Mouse (Mus musculus): ENCODE data around the gene Bax. TPM values are rescaled to one million over a fixed set of nuclear protein-coding genes. Genes with fewer than 3 reads are reported as not detected.

Bax gene
- polyA plus RNA-seq, 1 experiment from 2014 or later, result 128 TPM

DNA sequence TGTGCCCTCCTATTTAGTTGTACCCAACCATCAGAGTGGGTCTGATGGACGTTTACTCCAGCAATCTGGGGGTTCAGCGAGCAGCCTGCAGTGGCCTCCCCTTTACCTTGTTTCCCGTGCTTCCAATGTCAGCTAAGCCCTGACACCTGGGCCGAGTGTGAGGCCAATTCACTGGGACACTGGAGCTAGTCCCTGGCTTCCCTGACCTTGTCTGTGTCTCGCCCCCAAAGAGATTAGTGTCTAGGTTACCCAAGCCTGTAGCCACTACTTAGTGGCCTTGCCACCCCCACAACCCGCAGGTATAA is 46.1 kb downstream of the Bax start, which contains the start of gene Lhb:
Gene Lhb, plus strand, starts transcription at position 206 of the 305 bp plus-strand sequence.
- DNase-seq (ENCODE audit: low spot score) (no peak), ATAC-seq (ENCODE audit: low FRiP score) (no peak)
- no peak within 1 kb of the TSS for H3K27ac ChIP-seq (ENCODE audit: low read depth, low read length)
- WGBS, result 59% methylated on average over 6 of the region's 6 CpGs
- H3K9ac ChIP-seq (ENCODE audit: low read depth, low read length), result no peak within 1 kb of the TSS
- H3K4me3 ChIP-seq (ENCODE audit: low read depth, low read length), result no peak within 1 kb of the TSS
- H3K4me2 ChIP-seq (replicated peaks; ENCODE audit: low read depth, low read length), result no peak within 1 kb of the TSS
- H3K27me3 ChIP-seq (ENCODE audit: control insufficient read depth, insufficient read depth, low read length), result peaks cover 44% of the 10 kb centered on the region
- no peaks in the 10 kb centered on the region for H3K9me3 ChIP-seq (ENCODE audit: control insufficient read depth, low read length)
- H3K36me3 ChIP-seq (ENCODE audit: control insufficient read depth, insufficient read depth, low read length), result peaks cover 17% of the 10 kb centered on the region
- no peaks in the 10 kb centered on the region for H3K4me1 ChIP-seq (replicated peaks; ENCODE audit: control insufficient read depth, insufficient read depth, low read length)

DNA sequence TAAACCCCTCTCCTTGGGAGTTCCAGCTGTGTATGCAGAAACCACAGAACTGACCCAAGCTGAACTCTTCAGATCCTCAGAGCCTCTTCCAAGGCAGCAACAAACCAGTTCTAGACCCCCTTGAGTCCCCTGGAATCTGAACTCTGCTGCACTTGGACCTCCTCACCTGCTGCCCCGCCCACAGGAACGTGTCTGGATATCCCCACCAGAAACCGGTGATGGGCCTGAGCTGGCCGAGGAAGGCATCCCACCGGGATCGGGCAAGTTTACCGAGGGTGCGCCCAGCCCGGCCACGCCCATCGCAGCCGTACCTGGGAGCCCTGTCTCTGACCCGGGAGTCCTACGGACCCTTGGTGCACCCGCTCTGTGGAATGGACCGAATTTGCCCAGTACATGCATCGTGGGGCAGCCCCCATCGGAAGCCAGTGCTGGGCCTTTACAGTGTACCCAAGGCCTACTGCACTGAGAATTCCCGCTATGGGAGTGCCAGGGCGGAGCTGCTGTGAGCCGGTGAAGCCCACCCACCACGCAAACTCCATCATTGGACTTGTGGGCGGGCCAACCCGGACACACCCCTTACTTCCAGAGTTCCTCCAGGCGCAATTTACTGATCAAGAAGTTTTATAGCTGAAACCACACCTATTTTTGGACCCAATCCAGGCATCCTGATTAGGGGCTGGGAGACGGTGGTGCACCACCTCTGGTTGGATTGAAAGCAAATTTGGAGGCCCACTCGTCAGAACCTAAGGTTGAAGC is 46.7 kb downstream of the Bax start:
- H3K27me3 ChIP-seq (ENCODE audit: control insufficient read depth, insufficient read depth, low read length), result peaks cover 50% of the 10 kb centered on the region
- peaks cover 17% of the 10 kb centered on the region for H3K36me3 ChIP-seq (ENCODE audit: control insufficient read depth, insufficient read depth, low read length)
- DNase-seq (ENCODE audit: low spot score), result no peak

DNA sequence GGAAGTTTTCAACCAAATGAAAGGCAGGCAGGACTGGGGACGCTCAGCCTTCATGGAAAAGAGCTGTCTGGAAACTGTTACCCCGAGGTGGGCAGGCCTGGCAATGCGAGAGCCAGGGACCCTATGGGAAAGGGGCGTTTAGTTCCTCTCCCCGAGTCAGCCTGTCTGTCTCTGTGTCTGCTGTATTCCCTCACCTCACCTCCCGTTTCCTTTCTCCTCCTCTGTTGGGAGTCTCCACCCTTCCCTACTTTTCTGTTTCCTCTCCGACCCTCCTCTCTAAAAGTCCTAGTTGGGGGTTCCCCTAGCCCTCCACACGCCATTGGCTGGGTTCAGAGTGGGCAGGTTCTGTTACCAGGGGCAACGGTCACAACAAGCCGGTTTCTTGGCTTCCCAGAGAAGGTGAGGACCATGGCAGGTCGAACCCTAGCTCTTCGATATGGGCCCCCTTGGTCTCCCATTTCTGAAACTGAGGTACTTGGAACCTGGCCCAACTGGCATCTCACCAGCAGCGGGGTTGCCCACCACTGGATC is 48.7 kb downstream of the Bax start:
- Histone ChIP-seq H3K9ac (ENCODE audit: low read depth, low read length) (no peak overlapping the region), H3K9me3 (ENCODE audit: control insufficient read depth, low read length) (no peaks in the 10 kb centered on the region), H3K4me2 (replicated peaks; ENCODE audit: low read depth, low read length) (no peak overlapping the region), H3K4me1 (replicated peaks; ENCODE audit: control insufficient read depth, insufficient read depth, low read length) (no peaks in the 10 kb centered on the region; the same call in 1 of the 2 replicates), H3K27me3 (ENCODE audit: control insufficient read depth, insufficient read depth, low read length) (peaks cover 70% of the 10 kb centered on the region), H3K4me3 (ENCODE audit: low read depth, low read length) (no peak overlapping the region), H3K27ac (ENCODE audit: low read depth, low read length) (no peak overlapping the region), H3K36me3 (ENCODE audit: control insufficient read depth, insufficient read depth, low read length) (peaks cover 4% of the 10 kb centered on the region; the same call in 1 of the 2 replicates)
- 12% methylated on average over 13 of the region's 13 CpGs for WGBS
- DNase-seq (ENCODE audit: low spot score) (no peak), ATAC-seq (ENCODE audit: low FRiP score) (no peak)

More for the DNA sequence above, 46.7 kb downstream of the Bax start:
- H3K27ac ChIP-seq (ENCODE audit: low read depth, low read length), result no peak overlapping the region
- ATAC-seq (ENCODE audit: low FRiP score), result no peak
- H3K4me3 ChIP-seq (ENCODE audit: low read depth, low read length), result no peak overlapping the region
- no peak overlapping the region for H3K9ac ChIP-seq (ENCODE audit: low read depth, low read length)
- H3K4me1 ChIP-seq (replicated peaks; ENCODE audit: control insufficient read depth, insufficient read depth, low read length), result no peaks in the 10 kb centered on the region
- no peak overlapping the region for H3K4me2 ChIP-seq (replicated peaks; ENCODE audit: low read depth, low read length)
- WGBS, result 15% methylated on average over 27 of the region's 27 CpGs
- no peaks in the 10 kb centered on the region for H3K9me3 ChIP-seq (ENCODE audit: control insufficient read depth, low read length)

DNA sequence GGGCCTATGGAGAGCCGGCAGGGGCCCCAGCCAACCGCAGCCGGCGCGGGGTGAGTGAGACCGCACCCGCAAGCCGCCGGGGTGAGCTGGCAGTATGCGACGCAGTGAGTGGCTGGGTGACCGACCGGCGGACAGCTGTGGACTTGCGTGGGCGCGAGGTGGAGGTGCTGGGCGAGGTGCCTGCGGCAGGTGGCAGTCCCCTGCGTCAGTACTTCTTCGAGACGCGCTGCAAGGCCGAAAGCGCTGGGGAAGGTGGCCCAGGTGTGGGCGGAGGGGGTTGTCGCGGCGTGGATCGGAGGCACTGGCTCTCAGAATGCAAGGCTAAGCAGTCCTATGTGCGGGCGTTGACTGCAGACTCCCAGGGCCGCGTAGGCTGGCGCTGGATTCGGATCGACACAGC is 51.1 kb downstream of the Bax start:
- Histone ChIP-seq H3K27me3 (ENCODE audit: control insufficient read depth, insufficient read depth, low read length) (peaks cover 87% of the 10 kb centered on the region), H3K4me2 (replicated peaks; ENCODE audit: low read depth, low read length) (no peak overlapping the region), H3K27ac (ENCODE audit: low read depth, low read length) (no peak overlapping the region), H3K4me3 (ENCODE audit: low read depth, low read length) (no peak overlapping the region), H3K4me1 (replicated peaks; ENCODE audit: control insufficient read depth, insufficient read depth, low read length) (no peaks in the 10 kb centered on the region; the same call in 1 of the 2 replicates), H3K9ac (ENCODE audit: low read depth, low read length) (no peak overlapping the region; the same call in 1 of the 2 replicates), H3K9me3 (ENCODE audit: control insufficient read depth, low read length) (no peaks in the 10 kb centered on the region), H3K36me3 (ENCODE audit: control insufficient read depth, insufficient read depth, low read length) (no peaks in the 10 kb centered on the region)
- DNase-seq (ENCODE audit: low spot score) (no peak), ATAC-seq (ENCODE audit: low FRiP score) (no peak)
- 11% methylated on average over 37 of the region's 37 CpGs for WGBS

DNA sequence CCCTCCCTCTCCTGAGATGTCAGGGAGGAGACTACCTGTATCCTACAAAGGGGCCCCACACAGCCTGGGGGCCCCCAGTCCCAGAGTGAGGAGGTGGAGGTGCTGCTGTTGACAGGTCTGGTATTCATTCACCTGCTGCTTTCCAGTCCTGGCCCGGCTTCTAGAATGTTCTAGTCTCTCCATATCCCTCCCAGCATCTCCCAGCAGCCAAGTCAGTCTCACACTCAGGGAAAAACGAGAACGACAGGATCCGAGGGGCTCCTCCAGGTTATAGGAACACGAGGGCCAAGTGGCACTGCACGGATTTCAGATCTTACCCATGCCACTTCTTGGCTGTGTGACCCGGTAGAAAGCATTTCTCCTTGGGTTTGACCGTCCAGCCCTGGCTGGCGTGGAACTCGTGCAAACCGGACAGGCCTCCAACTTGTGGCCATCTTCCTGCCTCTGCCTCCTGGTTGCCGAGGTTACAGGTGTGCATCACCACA is 51.9 kb downstream of the Bax start:
- Histone ChIP-seq H3K27me3 (ENCODE audit: control insufficient read depth, insufficient read depth, low read length) (peaks cover 87% of the 10 kb centered on the region), H3K27ac (ENCODE audit: low read depth, low read length) (no peak overlapping the region), H3K4me2 (replicated peaks; ENCODE audit: low read depth, low read length) (no peak overlapping the region), H3K36me3 (ENCODE audit: control insufficient read depth, insufficient read depth, low read length) (no peaks in the 10 kb centered on the region), H3K4me3 (ENCODE audit: low read depth, low read length) (no peak overlapping the region), H3K4me1 (replicated peaks; ENCODE audit: control insufficient read depth, insufficient read depth, low read length) (no peaks in the 10 kb centered on the region; the same call in 1 of the 2 replicates), H3K9me3 (ENCODE audit: control insufficient read depth, low read length) (no peaks in the 10 kb centered on the region), H3K9ac (ENCODE audit: low read depth, low read length) (no peak overlapping the region)
- ATAC-seq (ENCODE audit: low FRiP score) (no peak), DNase-seq (ENCODE audit: low spot score) (no peak)
- 42% methylated on average over 12 of the region's 12 CpGs for WGBS

DNA sequence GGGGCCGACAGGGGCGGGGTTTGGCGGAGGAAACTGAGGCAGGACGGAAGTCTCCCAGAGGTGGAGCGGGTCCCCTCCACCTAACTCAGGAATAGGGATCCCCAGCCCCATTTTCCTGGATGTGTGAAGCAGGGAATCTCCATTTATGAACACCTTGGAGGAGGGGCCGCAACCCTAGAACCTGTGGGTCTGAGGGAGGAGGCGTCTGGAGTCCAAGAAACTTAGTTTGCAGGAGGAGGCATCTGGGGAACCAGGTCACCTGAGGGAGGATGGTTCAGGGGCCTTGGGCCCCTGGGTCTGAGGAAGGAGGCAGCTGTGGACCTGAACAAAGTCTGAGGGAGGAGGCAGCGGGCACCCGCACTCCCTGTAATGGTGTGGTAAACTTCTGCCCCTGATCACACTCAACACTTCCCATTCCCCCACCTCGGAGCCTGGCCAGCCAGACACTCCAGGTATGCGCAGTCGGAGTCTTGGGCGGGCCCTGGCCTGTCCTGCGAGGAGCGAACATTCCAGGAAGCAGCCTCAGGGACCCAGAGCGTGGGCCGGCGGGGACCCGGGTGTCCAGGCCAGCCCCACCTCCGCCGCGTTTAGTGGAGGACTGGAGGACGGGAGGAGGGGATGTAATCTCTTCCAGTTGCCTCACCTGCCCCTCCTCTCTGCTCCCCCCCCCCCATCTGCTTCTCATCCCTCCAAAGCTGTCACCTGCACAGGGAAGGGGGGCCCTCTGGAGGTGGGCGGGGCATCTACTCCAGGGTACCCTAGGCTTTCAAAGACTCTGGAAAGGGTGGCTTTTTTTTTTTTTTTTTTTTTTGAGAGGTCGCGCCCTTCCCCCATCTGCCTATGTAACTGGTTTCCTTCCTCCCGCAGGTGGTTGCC is 52.6 kb downstream of the Bax start:
- 2% methylated on average over 27 of the region's 27 CpGs for WGBS
- DNase-seq (ENCODE audit: low spot score), result no peak

DNA sequence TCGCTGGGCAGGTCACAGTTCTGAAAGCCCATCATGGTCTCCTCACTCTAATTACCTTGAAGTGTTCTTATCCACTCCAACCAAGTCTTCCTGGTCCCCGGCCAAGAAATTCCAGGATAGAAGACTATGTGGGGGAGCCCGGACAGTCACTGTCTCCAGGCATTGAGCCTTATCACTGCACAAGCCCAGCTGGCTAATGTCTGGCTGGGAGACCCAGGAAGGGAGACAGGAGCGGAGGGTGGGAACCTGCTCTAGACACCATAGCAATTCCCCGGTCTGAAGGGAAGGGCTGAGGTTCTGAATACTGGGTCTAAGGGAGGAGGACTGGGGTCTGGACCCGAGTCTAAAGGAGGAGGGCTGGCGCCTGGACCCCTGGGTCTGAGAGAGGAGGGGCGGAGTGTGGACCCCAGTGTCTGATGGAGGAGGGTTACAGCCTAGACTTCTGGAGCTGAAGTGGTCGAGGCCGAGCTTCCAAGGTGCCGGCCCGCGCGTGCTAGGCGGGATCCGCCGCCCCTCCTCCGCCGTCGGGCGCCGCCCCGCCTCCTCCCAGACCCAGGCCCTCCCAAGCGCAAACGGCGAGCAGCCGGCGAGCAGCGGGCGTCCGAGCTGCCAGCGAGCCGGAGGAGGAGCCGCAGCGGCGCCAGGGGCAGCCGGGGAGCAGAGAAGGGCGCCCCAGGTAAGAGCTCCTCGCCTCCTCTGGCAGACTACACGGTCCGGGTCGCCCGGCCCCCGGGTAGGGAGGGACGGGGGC is 53.4 kb downstream of the Bax start, which contains the start of gene Ntf5:
Gene Ntf5, plus strand, starts transcription at position 583 of the 751 bp plus-strand sequence.
- Histone ChIP-seq H3K27me3 (ENCODE audit: control insufficient read depth, insufficient read depth, low read length) (peaks cover 91% of the 10 kb centered on the region), H3K9ac (ENCODE audit: low read depth, low read length) (peak within 1 kb of the TSS; percentile 44; the same call in 1 of the 2 replicates), H3K4me1 (replicated peaks; ENCODE audit: control insufficient read depth, insufficient read depth, low read length) (no peaks in the 10 kb centered on the region; the same call in 1 of the 2 replicates), H3K9me3 (ENCODE audit: control insufficient read depth, low read length) (no peaks in the 10 kb centered on the region), H3K36me3 (ENCODE audit: control insufficient read depth, insufficient read depth, low read length) (no peaks in the 10 kb centered on the region), H3K27ac (ENCODE audit: low read depth, low read length) (no peak within 1 kb of the TSS), H3K4me2 (replicated peaks; ENCODE audit: low read depth, low read length) (peak within 1 kb of the TSS; percentile 83), H3K4me3 (ENCODE audit: low read depth, low read length) (peak within 1 kb of the TSS; percentile 44)
- WGBS, result 4% methylated on average over 44 of the region's 45 CpGs
- peak; percentile 58; the same call in 1 of the 2 replicates for ATAC-seq (ENCODE audit: low FRiP score)
- DNase-seq (ENCODE audit: low spot score), result peak; percentile 66

More for the DNA sequence above, 52.6 kb downstream of the Bax start:
- Histone ChIP-seq H3K9me3 (ENCODE audit: control insufficient read depth, low read length) (no peaks in the 10 kb centered on the region), H3K27ac (ENCODE audit: low read depth, low read length) (no peak overlapping the region), H3K27me3 (ENCODE audit: control insufficient read depth, insufficient read depth, low read length) (peaks cover 90% of the 10 kb centered on the region), H3K4me3 (ENCODE audit: low read depth, low read length) (peak overlapping the region; percentile 44), H3K9ac (ENCODE audit: low read depth, low read length) (peak overlapping the region; percentile 44; the same call in 1 of the 2 replicates), H3K4me1 (replicated peaks; ENCODE audit: control insufficient read depth, insufficient read depth, low read length) (no peaks in the 10 kb centered on the region; the same call in 1 of the 2 replicates), H3K36me3 (ENCODE audit: control insufficient read depth, insufficient read depth, low read length) (no peaks in the 10 kb centered on the region), H3K4me2 (replicated peaks; ENCODE audit: low read depth, low read length) (peak overlapping the region; percentile 83)
- no peak for ATAC-seq (ENCODE audit: low FRiP score)

DNA sequence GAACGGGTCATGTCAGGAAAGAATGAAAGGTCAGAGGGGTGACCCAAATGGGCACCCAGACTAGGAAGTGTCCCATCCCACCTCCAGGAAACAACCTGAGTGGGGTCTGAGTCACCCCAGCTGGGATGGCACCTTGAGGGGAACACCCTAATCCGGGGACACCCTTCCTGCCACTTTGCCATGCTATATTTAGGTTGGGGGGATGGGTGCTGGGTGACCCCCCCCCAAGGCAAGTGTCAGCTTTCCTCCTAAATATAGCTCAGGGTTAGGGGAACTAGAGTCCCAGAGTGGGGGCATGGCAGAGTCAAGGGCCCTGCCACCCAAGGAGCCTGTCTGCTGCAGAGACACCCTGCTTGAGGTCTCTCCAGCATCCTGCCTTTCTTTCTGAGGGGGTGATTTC is 54.3 kb downstream of the Bax start:
- H3K4me2 ChIP-seq (replicated peaks; ENCODE audit: low read depth, low read length), result no peak overlapping the region
- DNase-seq (ENCODE audit: low spot score) (no peak), ATAC-seq (ENCODE audit: low FRiP score) (no peak)
- H3K9ac ChIP-seq (ENCODE audit: low read depth, low read length), result no peak overlapping the region
- H3K36me3 ChIP-seq (ENCODE audit: control insufficient read depth, insufficient read depth, low read length), result no peaks in the 10 kb centered on the region
- peaks cover 91% of the 10 kb centered on the region for H3K27me3 ChIP-seq (ENCODE audit: control insufficient read depth, insufficient read depth, low read length)
- H3K27ac ChIP-seq (ENCODE audit: low read depth, low read length), result no peak overlapping the region
- 79% methylated on average over 2 of the region's 2 CpGs for WGBS
- no peak overlapping the region for H3K4me3 ChIP-seq (ENCODE audit: low read depth, low read length)
- no peaks in the 10 kb centered on the region; the same call in 1 of the 2 replicates for H3K4me1 ChIP-seq (replicated peaks; ENCODE audit: control insufficient read depth, insufficient read depth, low read length)
- no peaks in the 10 kb centered on the region for H3K9me3 ChIP-seq (ENCODE audit: control insufficient read depth, low read length)
